Mouse (Mus musculus): ENCODE measurements around the gene Trappc1. TPM values are rescaled to one million over a fixed set of nuclear protein-coding genes. Genes with fewer than 3 reads are reported as not detected.

The Trappc1 gene
- polyA plus RNA-seq, 1 experiment: 92.9 TPM

DNA sequence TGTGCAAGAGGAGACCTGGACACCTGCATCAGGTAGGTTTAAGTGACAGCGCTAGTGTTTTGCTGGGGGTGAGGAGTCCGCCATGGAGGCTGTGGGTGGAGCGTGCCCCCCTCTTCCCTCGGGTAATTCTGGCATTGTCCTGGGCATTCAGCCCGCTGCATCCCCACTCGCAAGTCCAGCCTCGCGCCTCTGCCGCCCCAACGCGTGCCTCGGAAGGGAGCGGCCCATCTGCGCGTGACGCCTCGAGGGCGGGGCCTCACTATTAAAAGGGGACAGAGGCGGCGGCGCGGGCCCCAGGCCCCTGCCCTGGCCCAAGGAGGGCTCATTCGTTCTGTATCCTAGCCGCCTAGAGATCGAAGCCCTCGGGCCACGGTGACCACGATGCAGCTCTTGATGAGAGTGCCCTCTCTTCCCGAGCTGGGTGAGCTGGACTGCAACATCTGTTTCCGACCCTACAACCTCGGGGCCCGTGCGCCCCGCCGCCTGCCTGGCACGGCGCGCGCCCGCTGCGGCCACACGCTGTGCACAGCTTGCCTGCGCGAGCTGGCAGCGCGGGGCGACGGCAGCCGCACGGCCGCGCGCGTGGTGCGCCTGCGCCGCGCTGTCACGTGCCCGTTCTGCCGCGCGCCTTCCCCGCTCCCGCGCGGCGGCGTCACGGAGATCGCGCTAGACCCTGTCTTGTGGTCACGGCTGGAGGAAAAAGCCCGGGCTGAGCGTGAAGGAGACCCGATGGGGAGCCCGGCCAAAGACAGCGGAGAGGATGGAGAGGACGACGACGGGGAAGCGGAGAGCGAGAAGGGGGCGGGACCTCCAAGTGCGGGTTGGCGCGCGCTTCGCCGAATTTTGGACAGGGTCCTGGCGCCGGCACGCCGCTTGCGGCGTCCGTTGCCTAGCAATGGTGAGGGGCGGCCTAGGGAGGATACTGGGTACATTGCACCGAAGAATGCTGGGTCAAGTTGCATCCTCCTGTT lies 16.7 kb downstream of the Trappc1 start, which contains the start of gene Rnf227:
Gene Rnf227 (plus strand): TSS at position 301 of the 971 bp plus-strand sequence.
- Histone ChIP-seq H3K4me1 (ENCODE audit: control insufficient read depth, insufficient read depth, low read length) (0 out of 2 replicates have a peak, but pooled peaks cover 3% of the 10 kb centered on the region), H3K27ac (ENCODE audit: insufficient read depth, low read length) (no peak within 1 kb of the TSS), H3K4me3 (ENCODE audit: insufficient read depth, low read length) (peak within 1 kb of the TSS; percentile 43)
- TF ChIP-seq POLR2A (IDR thresholded peaks at IDR 0.05; ENCODE audit: low read depth, low read length) (peak; percentile 48; the same call in 1 of the 2 replicates), CTCF (IDR thresholded peaks at IDR 0.05; ENCODE audit: borderline replicate concordance, insufficient read depth, low read length) (no peak)

DNA sequence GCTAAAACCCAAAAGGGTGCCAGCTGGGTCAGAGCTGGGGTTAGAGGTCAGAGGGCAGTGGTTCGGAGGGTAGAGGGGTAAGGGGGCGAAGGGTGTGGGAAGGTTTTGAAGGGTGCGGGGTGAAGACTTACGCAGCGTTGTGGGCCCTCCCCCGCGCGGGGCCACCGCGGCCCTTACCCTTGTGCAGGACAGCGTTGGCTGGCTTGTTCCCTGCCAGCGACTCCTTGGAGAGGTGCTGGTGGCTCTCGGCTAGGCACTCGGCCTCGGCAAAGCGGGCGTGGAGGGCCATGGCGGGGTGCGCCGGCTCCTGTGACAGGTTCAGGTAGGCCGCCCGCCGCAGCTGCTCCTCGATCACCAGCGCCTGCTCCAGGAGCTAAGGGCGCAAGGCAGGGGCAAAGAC lies 22.7 kb downstream of the Trappc1 start:
- TF ChIP-seq POLR2A (IDR thresholded peaks at IDR 0.05; ENCODE audit: low read depth, low read length): no peak
- no peak for TF ChIP-seq CTCF (IDR thresholded peaks at IDR 0.05; ENCODE audit: borderline replicate concordance, insufficient read depth, low read length)
- H3K4me3 ChIP-seq (ENCODE audit: insufficient read depth, low read length): no peak overlapping the region
- no peaks in the 10 kb centered on the region for H3K4me1 ChIP-seq (ENCODE audit: control insufficient read depth, insufficient read depth, low read length)
- no peak overlapping the region for H3K27ac ChIP-seq (ENCODE audit: insufficient read depth, low read length)

DNA sequence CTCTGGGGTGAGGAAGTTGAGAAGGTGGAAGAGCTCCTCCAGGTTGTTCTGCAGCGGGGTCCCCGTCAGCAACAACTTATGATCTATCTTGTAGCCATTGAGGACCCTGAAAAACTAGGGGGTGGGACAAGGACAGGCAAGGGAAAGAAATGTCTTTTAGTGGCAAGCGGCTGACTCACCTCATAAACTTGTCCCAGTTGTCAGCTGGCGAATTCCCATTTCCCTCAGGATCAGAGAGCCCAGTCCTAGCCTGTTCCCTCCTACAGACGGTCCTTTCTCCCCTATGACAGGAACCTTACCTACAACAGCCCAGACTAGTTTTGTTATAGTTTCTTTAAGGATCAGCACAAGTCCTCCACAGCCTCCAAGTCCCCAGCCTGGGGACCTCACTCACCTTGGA lies 32.8 kb downstream of the Trappc1 start:
- no peaks in the 10 kb centered on the region for H3K4me1 ChIP-seq (ENCODE audit: control insufficient read depth, insufficient read depth, low read length)
- TF ChIP-seq CTCF (IDR thresholded peaks at IDR 0.05; ENCODE audit: borderline replicate concordance, insufficient read depth, low read length): no peak
- H3K4me3 ChIP-seq (ENCODE audit: insufficient read depth, low read length): no peak overlapping the region
- no peak overlapping the region for H3K27ac ChIP-seq (ENCODE audit: insufficient read depth, low read length)

DNA sequence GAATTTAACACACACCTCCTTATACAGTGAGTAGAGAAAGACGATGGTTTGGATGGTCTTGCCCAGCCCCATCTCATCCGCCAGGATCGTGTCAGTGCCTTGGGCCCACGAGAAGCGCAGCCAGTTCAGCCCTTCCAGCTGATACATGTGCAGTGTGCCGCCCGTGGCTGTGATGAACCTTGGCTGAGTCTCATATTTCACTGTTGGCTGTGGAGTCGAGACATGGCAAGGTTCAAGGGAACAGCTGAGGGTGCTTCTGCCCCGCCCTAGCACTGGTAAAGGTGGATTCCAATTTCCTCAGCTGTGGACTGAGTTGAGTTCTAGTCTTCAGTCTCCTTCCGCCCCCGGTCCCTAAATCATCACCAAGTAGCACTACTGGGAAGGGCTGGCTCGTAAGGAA lies 33.9 kb downstream of the Trappc1 start:
- Histone ChIP-seq H3K4me1 (ENCODE audit: control insufficient read depth, insufficient read depth, low read length) (peaks cover under 1% of the 10 kb centered on the region; the same call in 1 of the 2 replicates), H3K4me3 (ENCODE audit: insufficient read depth, low read length) (no peak overlapping the region), H3K27ac (ENCODE audit: insufficient read depth, low read length) (no peak overlapping the region)
- no peak for TF ChIP-seq CTCF (IDR thresholded peaks at IDR 0.05; ENCODE audit: borderline replicate concordance, insufficient read depth, low read length)
- no peak for TF ChIP-seq POLR2A (IDR thresholded peaks at IDR 0.05; ENCODE audit: low read depth, low read length)

DNA sequence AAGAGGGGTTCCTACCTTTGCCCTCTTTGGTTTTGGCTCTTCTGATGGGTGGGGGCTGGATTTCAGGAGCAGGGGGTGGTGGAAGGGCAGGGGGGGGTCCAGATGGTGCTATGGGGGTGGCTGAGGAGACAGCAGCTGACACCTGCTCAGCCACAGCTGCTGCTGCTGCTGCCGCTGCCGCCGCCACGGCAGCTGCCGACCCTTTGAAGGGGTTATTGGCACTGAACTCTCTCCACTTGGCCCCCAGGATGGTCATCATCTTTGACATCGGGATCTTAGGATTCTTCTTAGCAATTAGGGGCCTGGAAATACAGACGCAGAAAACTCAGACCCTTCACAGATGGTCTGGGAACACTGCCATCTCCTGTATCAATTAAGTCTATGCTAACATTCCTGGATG lies 38.2 kb downstream of the Trappc1 start:
- Histone ChIP-seq H3K27ac (ENCODE audit: insufficient read depth, low read length) (no peak overlapping the region), H3K4me3 (ENCODE audit: insufficient read depth, low read length) (no peak overlapping the region), H3K4me1 (ENCODE audit: control insufficient read depth, insufficient read depth, low read length) (peaks cover 17% of the 10 kb centered on the region)
- TF ChIP-seq POLR2A (IDR thresholded peaks at IDR 0.05; ENCODE audit: low read depth, low read length) (no peak), CTCF (IDR thresholded peaks at IDR 0.05; ENCODE audit: borderline replicate concordance, insufficient read depth, low read length) (no peak)

DNA sequence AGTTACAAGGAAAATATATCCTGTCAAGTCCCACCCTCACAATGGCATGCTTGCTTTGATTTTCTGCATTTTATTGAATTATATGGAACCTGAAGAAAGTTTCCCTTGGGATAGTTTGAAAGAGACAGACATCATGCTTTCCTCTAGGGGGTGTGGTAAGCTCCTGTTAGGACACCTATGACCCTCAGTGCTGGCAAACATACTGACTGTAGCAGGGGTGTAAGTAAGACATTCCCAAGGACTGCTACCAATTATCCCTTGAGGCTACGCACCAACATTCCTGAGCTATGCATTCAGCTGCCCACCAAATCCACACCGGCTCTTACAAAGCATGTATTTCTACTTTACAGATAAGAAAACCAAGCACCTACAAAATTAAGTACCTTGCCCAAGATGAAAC lies 38.7 kb downstream of the Trappc1 start:
- TF ChIP-seq POLR2A (IDR thresholded peaks at IDR 0.05; ENCODE audit: low read depth, low read length) (no peak), CTCF (IDR thresholded peaks at IDR 0.05; ENCODE audit: borderline replicate concordance, insufficient read depth, low read length) (no peak)
- no peak overlapping the region for H3K4me3 ChIP-seq (ENCODE audit: insufficient read depth, low read length)
- peaks cover 17% of the 10 kb centered on the region for H3K4me1 ChIP-seq (ENCODE audit: control insufficient read depth, insufficient read depth, low read length)
- H3K27ac ChIP-seq (ENCODE audit: insufficient read depth, low read length): no peak overlapping the region

DNA sequence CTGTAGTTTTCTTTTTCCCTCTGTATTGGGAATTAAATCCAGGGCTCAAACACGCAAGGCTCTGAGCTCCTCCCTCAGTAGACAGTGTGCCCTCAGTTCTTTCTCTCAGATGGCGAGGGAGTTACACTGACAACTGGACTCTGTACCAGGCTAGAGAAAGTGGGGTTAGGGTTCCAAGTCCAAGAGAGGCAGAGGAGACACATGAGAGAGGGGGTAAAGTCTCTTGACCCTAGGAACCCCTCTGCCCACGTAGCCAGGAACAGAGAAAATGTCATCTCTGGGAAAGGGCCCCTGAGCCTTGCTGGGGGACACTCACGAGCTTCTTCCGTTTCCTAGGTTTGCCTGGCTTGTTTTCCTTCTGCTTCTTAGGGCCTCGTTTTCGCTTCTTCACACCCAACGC lies 40.6 kb downstream of the Trappc1 start:
- no peak for TF ChIP-seq CTCF (IDR thresholded peaks at IDR 0.05; ENCODE audit: borderline replicate concordance, insufficient read depth, low read length)
- TF ChIP-seq POLR2A (IDR thresholded peaks at IDR 0.05; ENCODE audit: low read depth, low read length): no peak
- no peak overlapping the region for H3K4me3 ChIP-seq (ENCODE audit: insufficient read depth, low read length)

DNA sequence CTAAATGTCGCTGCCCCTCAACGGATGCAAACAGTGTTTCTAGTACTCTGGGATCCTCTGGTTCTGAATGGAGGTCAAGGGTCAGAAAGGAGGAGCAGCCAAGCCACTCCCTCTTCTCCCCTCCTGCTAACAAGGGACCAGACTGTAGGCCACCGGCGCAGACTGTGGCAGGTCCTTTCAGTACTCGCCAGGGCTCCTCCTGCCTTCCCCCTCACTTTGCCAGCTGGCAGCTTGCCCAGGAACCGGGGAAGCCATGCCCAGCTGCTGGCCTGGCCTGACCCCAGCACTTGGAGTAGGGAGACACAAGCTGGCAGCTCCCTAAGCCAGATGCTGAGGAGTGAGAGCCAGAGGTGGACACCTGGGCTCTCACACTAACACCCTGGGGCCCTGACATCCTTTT lies 41.1 kb downstream of the Trappc1 start:
- Histone ChIP-seq H3K27ac (ENCODE audit: insufficient read depth, low read length) (peak overlapping the region; percentile 98; the same call in 1 of the 2 replicates), H3K4me3 (ENCODE audit: insufficient read depth, low read length) (no peak overlapping the region), H3K4me1 (ENCODE audit: control insufficient read depth, insufficient read depth, low read length) (peaks cover 17% of the 10 kb centered on the region)
- TF ChIP-seq CTCF (IDR thresholded peaks at IDR 0.05; ENCODE audit: borderline replicate concordance, insufficient read depth, low read length) (no peak), POLR2A (IDR thresholded peaks at IDR 0.05; ENCODE audit: low read depth, low read length) (peak; percentile 8; the same call in 1 of the 2 replicates)

More for the DNA sequence above, 40.6 kb downstream of the Trappc1 start:
- Histone ChIP-seq H3K4me1 (ENCODE audit: control insufficient read depth, insufficient read depth, low read length) (peaks cover 17% of the 10 kb centered on the region), H3K27ac (ENCODE audit: insufficient read depth, low read length) (no peak overlapping the region)

DNA sequence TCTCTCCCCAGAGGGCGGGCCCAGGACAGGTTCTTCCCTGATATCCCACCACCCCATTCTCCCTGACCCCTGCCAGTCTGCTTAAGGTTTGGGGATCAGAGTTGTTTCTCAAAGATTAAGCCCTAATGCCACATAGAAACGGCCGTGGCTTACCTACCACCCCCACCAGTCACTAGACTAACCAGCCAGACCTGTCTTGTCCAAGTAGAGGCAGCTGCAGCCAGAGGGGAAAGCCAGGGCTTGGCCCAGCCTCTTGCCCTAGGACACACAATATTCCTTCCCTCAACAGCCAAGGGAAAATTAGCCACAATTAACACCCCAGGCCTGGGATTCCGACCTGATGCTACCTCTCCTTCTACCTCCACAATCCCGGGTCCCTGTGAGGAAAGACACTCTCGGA lies 41.9 kb downstream of the Trappc1 start:
- no peak for TF ChIP-seq CTCF (IDR thresholded peaks at IDR 0.05; ENCODE audit: borderline replicate concordance, insufficient read depth, low read length)
- TF ChIP-seq POLR2A (IDR thresholded peaks at IDR 0.05; ENCODE audit: low read depth, low read length): no peak
- Histone ChIP-seq H3K27ac (ENCODE audit: insufficient read depth, low read length) (peak overlapping the region; percentile 98), H3K4me3 (ENCODE audit: insufficient read depth, low read length) (peak overlapping the region; percentile 40), H3K4me1 (ENCODE audit: control insufficient read depth, insufficient read depth, low read length) (peaks cover 18% of the 10 kb centered on the region)
